In genomic region chr6:94282301-94283241, GRCm38 (mm10) we compare ENCODE assay signal across 7 mouse cellular contexts. TPM values are rescaled to one million over a fixed set of nuclear protein-coding genes. Genes with fewer than 3 reads are reported as not detected.
DNase-seq lines count a peak whose midpoint lies in the region; ATAC-seq and TF ChIP-seq lines count a peak whose summit lies in the region.

No protein-coding gene starts in this region.

- POLR2A ChIA-PET in Patski (lab: Charles Lee), result interaction anchor here (0.8 to 1.4 kb wide), 5 partner anchors 20 to 96 kb away, joined by 3 to 4 read pairs (median 3); no protein-coding TSS in a partner anchor

- CTCF ChIA-PET in Patski (lab: Charles Lee), result interaction anchor here (1.9 kb wide), 1 partner anchor 52 kb away, joined by 6 read pairs; no protein-coding TSS in a partner anchor

- H3K4me3 ChIP-seq in E14TG2a.4 (replicated peaks; ENCODE audit: low read length), result peak overlapping the region; percentile 95
- H3K4me3 ChIP-seq in cortical plate, adult 2 months (ENCODE audit: insufficient read depth, low read length), result peak overlapping the region; percentile 37
- H3K4me3 ChIP-seq in heart, embryonic 13.5 days, result peak overlapping the region; percentile 83
- peak overlapping the region; percentile 81 for H3K4me3 ChIP-seq in kidney, postnatal 0 days (replicated peaks; ENCODE audit: low read depth, low read length)

- 0 out of 2 replicates have a peak, but pooled peaks have one; percentile 12 for TF ChIP-seq POLR2A in cortical plate, adult 2 months (IDR thresholded peaks at IDR 0.05; ENCODE audit: extremely low read depth, insufficient read depth, low read length)

- H3K9ac ChIP-seq in heart, embryonic 13.5 days, result peak overlapping the region; percentile 94
- H3K9ac ChIP-seq in kidney, postnatal 0 days (ENCODE audit: low read depth, low read length), result peak overlapping the region; percentile 78

- H3K27ac ChIP-seq in cortical plate, adult 2 months (ENCODE audit: insufficient read depth, low read length), result no peak overlapping the region
- H3K27ac ChIP-seq in heart, embryonic 13.5 days (replicated peaks), result peak overlapping the region; percentile 99
- H3K27ac ChIP-seq in kidney, postnatal 0 days, result peak overlapping the region; percentile 96

- H3K36me3 ChIP-seq in E14TG2a.4 (ENCODE audit: insufficient read depth, low read length), result no peaks in the 10 kb centered on the region
- H3K36me3 ChIP-seq in heart, embryonic 13.5 days, result no peaks in the 10 kb centered on the region
- no peaks in the 10 kb centered on the region for H3K36me3 ChIP-seq in kidney, postnatal 0 days (ENCODE audit: insufficient read depth, low read length)

- H3K27me3 ChIP-seq in E14TG2a.4 (ENCODE audit: insufficient read depth, low read length), result peaks cover 24% of the 10 kb centered on the region
- H3K27me3 ChIP-seq in Patski, result no peaks in the 10 kb centered on the region
- H3K27me3 ChIP-seq in heart, embryonic 13.5 days (replicated peaks), result no peaks in the 10 kb centered on the region
- no peaks in the 10 kb centered on the region for H3K27me3 ChIP-seq in kidney, postnatal 0 days (ENCODE audit: insufficient read depth, low read length)

- peak; percentile 7 for ATAC-seq in Patski
- no peak for ATAC-seq in heart, embryonic 13.5 days (ENCODE audit: extremely low read depth, insufficient number of reproducible peaks, low FRiP score, low TSS enrichment)
- 0 out of 2 replicates have a peak, but pooled peaks have one; percentile 3 for ATAC-seq in kidney, postnatal 0 days (replicated peaks; ENCODE audit: low FRiP score, low read depth)

- in situ Hi-C loops in Patski (cut with MboI; ENCODE audit: low pct_unique_long_range_greater_than_20kb), result no loop called here

- peaks cover 30% of the 10 kb centered on the region for H3K4me1 ChIP-seq in E14TG2a.4 (replicated peaks; ENCODE audit: low read depth, low read length)
- H3K4me1 ChIP-seq in cortical plate, adult 2 months (ENCODE audit: control insufficient read depth, insufficient read depth, low read length), result no peaks in the 10 kb centered on the region
- H3K4me1 ChIP-seq in heart, embryonic 13.5 days, result peaks cover 42% of the 10 kb centered on the region
- H3K4me1 ChIP-seq in kidney, postnatal 0 days (replicated peaks; ENCODE audit: insufficient read depth, low read length), result peaks cover 9% of the 10 kb centered on the region; the same call in 1 of the 2 replicates

- WGBS in heart, embryonic 13.5 days, result under 1% methylated on average over 54 of the region's 55 CpGs
- under 1% methylated on average over 52 of the region's 55 CpGs for WGBS in kidney, postnatal 0 days

- TF ChIP-seq CTCF in E14TG2a.4 (conservative IDR thresholded peaks at IDR 0.05; ENCODE audit: low read length), result no peak
- TF ChIP-seq CTCF in Patski (IDR thresholded peaks at IDR 0.05), result no peak
- no peak for TF ChIP-seq CTCF in cortical plate, adult 2 months (IDR thresholded peaks at IDR 0.05; ENCODE audit: extremely low read depth, insufficient read depth, low read length)
- TF ChIP-seq CTCF in kidney, postnatal 0 days (IDR thresholded peaks at IDR 0.05; ENCODE audit: low read depth), result peak; percentile 19; the same call in 1 of the 2 replicates

- no peak for DNase-seq in Patski (ENCODE audit: low read depth, low spot score)
- DNase-seq in kidney, postnatal 0 days (ENCODE audit: low spot score), result peak; percentile 43
- DNase-seq in lung, postnatal 36 days, result peak; percentile 53
- peak; percentile 58 for DNase-seq in testis, postnatal 10 days (ENCODE audit: low spot score)

- no peaks in the 10 kb centered on the region for H3K9me3 ChIP-seq in E14TG2a.4 (ENCODE audit: low read length)
- H3K9me3 ChIP-seq in heart, embryonic 13.5 days, result no peaks in the 10 kb centered on the region
- no peaks in the 10 kb centered on the region for H3K9me3 ChIP-seq in kidney, postnatal 0 days (replicated peaks; ENCODE audit: low read length)

- peak overlapping the region; percentile 75 for H3K4me2 ChIP-seq in heart, embryonic 13.5 days
- peak overlapping the region; percentile 97 for H3K4me2 ChIP-seq in kidney, postnatal 0 days (ENCODE audit: low read length)

RNA-seq across cellular contexts. Expression of gene Magi1, which starts 1.1 kb away (rescaled TPM):
- polyA plus RNA-seq in Patski (2021), result 24.3 TPM
- 39.3 and 39.5 TPM in 2 replicates for polyA plus RNA-seq in cortical plate, adult 2 months (2012; rRNA removed)
- 7.3 and 7.5 TPM in 2 replicates for polyA plus RNA-seq in heart, embryonic 13.5 days (2015; fragmentation: Nextera tagmentation; extraction: Ambion mirVana)
- 6.2 TPM in 2 replicates for polyA plus RNA-seq in kidney, postnatal 0 days (2015; fragmentation: Nextera tagmentation; extraction: Ambion mirVana)

Comparison
In these comparisons a context has a peak if more than half of its experiments do, and no peak if none do; other contexts are left out.
1. H3K4me3 ChIP-seq: peak in every context shown above with its lines; median percentile 95 in E14TG2a.4; 83 in heart, embryonic 13.5 days; 81 in kidney, postnatal 0 days; 37 in cortical plate, adult 2 months.